Mouse (Mus musculus) liver (tissue): ENCODE results near the gene Lcn5.
A peak's percentile ranks its signal among the peaks of the same experiment; 100 is the strongest.

ENCODE experiments used
- DNase-seq: peaks from one replicate; pipeline ENCODE4 v3.0.0-alpha.2; 2020; ENCODE audit warnings: mixed read lengths

Lcn5 gene

GRCm38 (mm10) chr2:25657652-25658051, at the start of gene Lcn5:
Lcn5 (plus strand) TSS chr2:25657952.
- no peak for DNase-seq

GRCm38 (mm10) chr2:25608671-25609070, 49.1 kb upstream of the Lcn5 start:
- DNase-seq, result no peak

- no peak for DNase-seq
These were observed 41.4 kb upstream of the Lcn5 start for GRCm38 (mm10) chr2:25616398-25616797.

GRCm38 (mm10) chr2:25617578-25617977, 40.2 kb upstream of the Lcn5 start, which contains the start of gene Ccdc183:
Ccdc183 (minus strand) TSS chr2:25617678.
- no peak for DNase-seq

- no peak for DNase-seq
These were observed 37.4 kb upstream of the Lcn5 start for GRCm38 (mm10) chr2:25620386-25620785.

GRCm38 (mm10) chr2:25620852-25621228, 36.9 kb upstream of the Lcn5 start:
- DNase-seq, result no peak

- DNase-seq, result peak; percentile 83
These were observed 36.2 kb upstream of the Lcn5 start, which contains the start of gene Tmem141 for GRCm38 (mm10) chr2:25621229-25622200. Tmem141 (minus strand) TSS chr2:25622005.

- no peak for DNase-seq
These were observed 31.8 kb upstream of the Lcn5 start for GRCm38 (mm10) chr2:25625986-25626385.

- no peak for DNase-seq
These were observed 29.9 kb upstream of the Lcn5 start, which contains the start of gene Fcna for GRCm38 (mm10) chr2:25627811-25628210. Fcna (minus strand) TSS chr2:25628030.

GRCm38 (mm10) chr2:25628738-25629137, 29.0 kb upstream of the Lcn5 start:
- peak; percentile 29 for DNase-seq

- DNase-seq, result no peak
These were observed 24.1 kb upstream of the Lcn5 start for GRCm38 (mm10) chr2:25633616-25634015.

GRCm38 (mm10) chr2:25634046-25634445, 23.7 kb upstream of the Lcn5 start:
- DNase-seq, result no peak

GRCm38 (mm10) chr2:25639890-25640289, 17.9 kb upstream of the Lcn5 start:
- peak; percentile 35 for DNase-seq

- no peak for DNase-seq
These were observed 4.8 kb upstream of the Lcn5 start, which contains the start of gene Lcn8 for GRCm38 (mm10) chr2:25652902-25653301. Lcn8 (plus strand) TSS chr2:25653120.

- no peak for DNase-seq
These were observed 3.2 kb upstream of the Lcn5 start for GRCm38 (mm10) chr2:25654502-25654901.

GRCm38 (mm10) chr2:25656691-25657090, 1.1 kb upstream of the Lcn5 start:
- no peak for DNase-seq

- DNase-seq, result no peak
These were observed 506 bp upstream of the Lcn5 start for GRCm38 (mm10) chr2:25657246-25657645.

- DNase-seq, result no peak
These were observed 2.5 kb downstream of the Lcn5 start for GRCm38 (mm10) chr2:25660279-25660678.

GRCm38 (mm10) chr2:25661245-25661970, 3.7 kb downstream of the Lcn5 start:
- DNase-seq, result no peak

- DNase-seq, result peak; percentile 46
These were observed 5.8 kb downstream of the Lcn5 start for GRCm38 (mm10) chr2:25663511-25663910.

GRCm38 (mm10) chr2:25664125-25664524, 6.4 kb downstream of the Lcn5 start:
- no peak for DNase-seq

GRCm38 (mm10) chr2:25666516-25666915, 8.8 kb downstream of the Lcn5 start:
- DNase-seq, result no peak

GRCm38 (mm10) chr2:25676486-25676885, 18.7 kb downstream of the Lcn5 start, which contains the start of gene Lcn6:
Lcn6 (plus strand) TSS chr2:25676786.
- no peak for DNase-seq
